Mouse (Mus musculus): Measurements from ENCODE around the gene Med22.

- TF ChIP-seq CTCF (IDR thresholded peaks at IDR 0.05; ENCODE audit: low read depth, low read length) (0 out of 2 replicates have a peak, but pooled peaks have one; percentile 30), POLR2A (IDR thresholded peaks at IDR 0.05; ENCODE audit: borderline replicate concordance, low read depth, low read length) (no peak)
Observed at GRCm38 (mm10) chr2:26930390-26930789, 19.9 kb upstream of the Med22 start.
